Mouse (Mus musculus) hematopoietic stem cell, adult 5-6 weeks (primary cell): Measurements from ENCODE around the gene Rreb1. TPM values are rescaled to one million over a fixed set of nuclear protein-coding genes. Genes with fewer than 3 reads are reported as not detected.

ENCODE experiments used
- ATAC-seq, 2 experiments: fragments of 125-278 bp in 1 of 2; replicated peaks in 1 of 2; 2 replicates each; pipeline ENCODE4 v1.8.0; 2016 to 2017; ENCODE audit warnings: inconsistent platforms in 2 of 2, mild to moderate bottlenecking in 2 of 2, moderate number of reproducible peaks in 2 of 2, low read depth in 1 of 2, moderate TSS enrichment in 1 of 2; ENCODE audit not compliant: low FRiP score in 2 of 2, poor library complexity in 2 of 2, severe bottlenecking in 2 of 2, insufficient read depth in 1 of 2, low TSS enrichment in 1 of 2
- total RNA-seq: library from RNA; stranded (forward); fragments of 172-1452, 232-1000 nt; gene quantifications from 2 replicates; pipeline ENCODE4 v1.2.3, GENCODE M21; 2017

Gene Rreb1
- 25.5 and 25.9 TPM in 2 replicates for total RNA-seq

GRCm38 (mm10) chr13:37778147-37778593 lies at the start of gene Rreb1:
TSS of gene Rreb1 (plus strand) at chr13:37778400.
- peak; percentile 19 to 59 for ATAC-seq

- ATAC-seq = no peak
These were observed 49.6 kb upstream of the Rreb1 start for GRCm38 (mm10) chr13:37728551-37728950.

GRCm38 (mm10) chr13:37731914-37732693 lies 46.1 kb upstream of the Rreb1 start:
- ATAC-seq = no peak

GRCm38 (mm10) chr13:37734501-37734900 lies 43.7 kb upstream of the Rreb1 start:
- no peak for ATAC-seq

GRCm38 (mm10) chr13:37740111-37740510 lies 38.1 kb upstream of the Rreb1 start:
- ATAC-seq = no peak

GRCm38 (mm10) chr13:37740752-37741151 lies 37.4 kb upstream of the Rreb1 start:
- ATAC-seq = peak; percentile 29 to 49; a peak in 1 of 4 replicates

- ATAC-seq = no peak
These were observed 36.0 kb upstream of the Rreb1 start for GRCm38 (mm10) chr13:37742248-37742647.

- ATAC-seq = no peak
These were observed 30.7 kb upstream of the Rreb1 start for GRCm38 (mm10) chr13:37747504-37747903.

- ATAC-seq = peak in 1 of 2 experiments; percentile 12; a peak in 1 of 4 replicates
These were observed 28.7 kb upstream of the Rreb1 start for GRCm38 (mm10) chr13:37749485-37749884.

- peak; percentile 60 to 71 for ATAC-seq
These were observed 26.8 kb upstream of the Rreb1 start for GRCm38 (mm10) chr13:37751154-37751950.

- ATAC-seq = peak in 1 of 2 experiments; percentile 25; a peak in 1 of 4 replicates
These were observed 18.7 kb upstream of the Rreb1 start for GRCm38 (mm10) chr13:37759341-37760012.

GRCm38 (mm10) chr13:37760013-37760342 lies 18.2 kb upstream of the Rreb1 start:
- ATAC-seq = peak; percentile 85 to 93

GRCm38 (mm10) chr13:37760373-37760772 lies 17.8 kb upstream of the Rreb1 start:
- ATAC-seq = no peak

- ATAC-seq = peak in 1 of 2 experiments; percentile 61; a peak in 1 of 4 replicates
These were observed 17.0 kb upstream of the Rreb1 start for GRCm38 (mm10) chr13:37760957-37761941.

GRCm38 (mm10) chr13:37763800-37764407 lies 14.3 kb upstream of the Rreb1 start:
- ATAC-seq = no peak

- no peak for ATAC-seq
These were observed 8.4 kb upstream of the Rreb1 start for GRCm38 (mm10) chr13:37769777-37770176.
